Mouse (Mus musculus): ENCODE measurements around the gene Nmrk2. TPM values are rescaled to one million over a fixed set of nuclear protein-coding genes. Genes with fewer than 3 reads are reported as not detected.
"Not testable (repeated sequence)": the region's sequence is repeated elsewhere in the genome, so short reads cannot be mapped to it uniquely, and the experiment has no call there.

The Nmrk2 gene
- polyA plus RNA-seq, 1 experiment from 2014 or later, result not detected

DNA sequence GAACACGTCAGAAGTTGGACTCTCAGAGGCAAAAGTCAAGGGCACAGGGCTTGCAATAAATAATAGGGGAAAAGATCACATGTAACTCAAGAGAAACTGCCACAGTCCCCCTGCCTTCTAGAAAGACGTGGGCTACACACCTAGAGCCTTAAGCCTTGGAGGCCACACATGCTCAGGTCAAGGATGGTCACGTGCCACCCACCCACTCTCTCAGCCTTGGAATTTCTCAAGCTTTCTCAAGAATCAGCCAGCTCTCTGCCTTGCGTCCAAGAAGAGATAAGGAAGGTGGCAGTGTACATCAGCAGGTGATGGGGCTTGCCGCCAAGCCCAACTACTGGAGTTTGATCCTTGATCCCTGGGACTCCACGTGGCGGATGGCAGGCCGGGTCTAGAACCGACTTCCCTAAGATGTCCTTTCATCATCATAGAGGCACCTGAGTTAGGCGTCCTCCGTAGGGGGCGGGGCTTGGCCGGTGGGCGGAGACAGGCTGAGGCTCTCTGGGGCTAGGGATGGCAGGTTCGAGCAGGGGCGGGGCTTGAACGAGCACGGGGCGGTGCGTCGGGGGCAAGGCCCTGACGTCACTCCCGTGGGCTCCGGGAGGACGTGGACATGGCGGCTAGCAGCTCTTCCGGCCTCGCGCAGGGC, 30.9 kb upstream of the Nmrk2 start, which contains the start of gene Zfr2:
Gene Zfr2, plus strand, starts transcription at position 576 of the 646 bp plus-strand sequence.
- peak within 1 kb of the TSS; percentile 76 for H3K27ac ChIP-seq (ENCODE audit: low read depth)
- 5% methylated on average over 29 of the region's 29 CpGs for WGBS (ENCODE audit: insufficient replicate concordance)
- peak; percentile 95 for DNase-seq
- H3K4me1 ChIP-seq (ENCODE audit: insufficient read depth), result peaks cover 13% of the 10 kb centered on the region
- H3K9me3 ChIP-seq (ENCODE audit: low read length), result no peaks in the 10 kb centered on the region
- peak within 1 kb of the TSS; percentile 73 for H3K9ac ChIP-seq (replicated peaks)
- TF ChIP-seq EP300 (IDR thresholded peaks at IDR 0.05; ENCODE audit: low read depth), result no peak
- no peak for TF ChIP-seq CTCF (IDR thresholded peaks at IDR 0.05; ENCODE audit: low read depth)
- peaks cover 30% of the 10 kb centered on the region for H3K27me3 ChIP-seq (ENCODE audit: insufficient read depth, low read length)
- peak within 1 kb of the TSS; percentile 65 for H3K4me3 ChIP-seq (ENCODE audit: low read depth, low read length)
- peak within 1 kb of the TSS; percentile 89 for H3K4me2 ChIP-seq (ENCODE audit: low read depth, low read length)
- H3K36me3 ChIP-seq (replicated peaks; ENCODE audit: insufficient read depth, low read length), result no peaks in the 10 kb centered on the region
- peak; percentile 90 for ATAC-seq

DNA sequence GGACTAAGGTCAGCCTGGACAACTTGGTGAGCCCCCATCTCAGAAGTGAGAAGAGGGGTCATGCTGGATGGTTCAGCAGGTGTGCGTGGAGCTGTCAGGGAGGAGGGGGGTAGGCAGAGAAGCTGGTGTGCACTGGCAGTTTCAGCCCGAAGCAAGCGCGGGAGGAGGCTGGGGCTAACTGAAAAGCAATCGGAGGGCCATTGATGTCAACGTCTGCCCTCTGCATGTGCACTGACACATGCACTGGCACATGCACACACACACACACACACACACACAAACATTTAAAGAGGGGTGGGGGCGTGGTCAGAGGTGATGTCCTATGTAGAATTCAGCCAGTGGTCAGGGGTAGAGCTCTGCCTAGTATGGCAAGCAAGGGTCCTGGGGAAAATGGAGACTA, 29.6 kb upstream of the Nmrk2 start:
- no peak for TF ChIP-seq EP300 (IDR thresholded peaks at IDR 0.05; ENCODE audit: low read depth)
- no peak for TF ChIP-seq CTCF (IDR thresholded peaks at IDR 0.05; ENCODE audit: low read depth)
- H3K27me3 ChIP-seq (ENCODE audit: insufficient read depth, low read length), result peaks cover 30% of the 10 kb centered on the region

DNA sequence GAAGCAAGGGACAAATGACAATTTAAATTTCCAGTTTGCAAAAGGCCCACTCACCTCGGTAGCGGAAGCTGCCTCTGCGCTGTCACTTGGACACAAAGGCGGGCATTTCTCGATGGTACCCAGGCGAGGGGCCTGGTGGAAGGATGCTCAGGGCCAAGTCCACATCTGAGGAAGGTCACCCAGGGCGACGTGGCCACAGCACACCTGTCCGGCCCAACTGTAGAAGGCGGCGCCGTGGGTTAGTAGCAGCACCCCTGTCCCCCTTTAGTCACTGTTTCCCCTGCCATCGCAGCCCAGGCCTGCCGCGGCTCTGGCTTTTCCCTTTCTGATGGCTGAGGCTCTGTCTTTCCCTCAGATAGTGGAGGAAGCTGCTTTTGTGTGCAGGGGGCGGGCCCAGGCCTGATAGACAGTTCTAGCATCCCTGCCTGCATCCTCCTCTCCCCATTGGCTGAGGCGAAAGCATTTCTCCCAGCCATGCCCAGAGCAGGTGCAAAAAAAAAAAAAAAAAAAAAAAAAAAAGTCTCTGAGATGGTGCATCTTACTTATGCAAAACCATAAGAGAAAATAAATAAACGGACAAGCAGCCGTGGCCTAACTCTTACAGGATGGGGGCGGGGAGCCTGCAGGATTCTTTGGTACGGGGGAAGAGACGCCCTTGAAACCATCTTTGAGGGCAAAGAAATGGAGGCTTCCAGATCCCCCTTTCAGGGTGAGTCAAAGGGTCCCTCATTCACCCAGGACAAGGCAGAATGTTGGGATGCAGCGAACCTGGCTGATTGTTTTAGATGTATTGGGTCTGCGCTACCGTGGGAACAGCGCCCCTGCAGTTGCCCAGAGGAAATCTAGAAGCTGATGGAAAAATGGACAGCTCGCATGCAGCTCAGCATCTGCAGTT, 28.8 kb upstream of the Nmrk2 start, which contains the start of gene Atcay:
Gene Atcay, minus strand, starts transcription at position 396 of the 895 bp plus-strand sequence.
- H3K36me3 ChIP-seq (replicated peaks; ENCODE audit: insufficient read depth, low read length), result no peaks in the 10 kb centered on the region
- H3K4me3 ChIP-seq (ENCODE audit: low read depth, low read length), result no peak within 1 kb of the TSS
- no peak within 1 kb of the TSS for H3K9ac ChIP-seq (replicated peaks)
- ATAC-seq (no peak), DNase-seq (peak; percentile 22)
- H3K9me3 ChIP-seq (ENCODE audit: low read length), result no peaks in the 10 kb centered on the region
- H3K4me1 ChIP-seq (ENCODE audit: insufficient read depth), result peaks cover 13% of the 10 kb centered on the region
- no peak within 1 kb of the TSS for H3K27ac ChIP-seq (ENCODE audit: low read depth)
- 14% methylated on average over 27 of the region's 27 CpGs for WGBS (ENCODE audit: insufficient replicate concordance)
- TF ChIP-seq CTCF (IDR thresholded peaks at IDR 0.05; ENCODE audit: low read depth) (peak; percentile 60), EP300 (IDR thresholded peaks at IDR 0.05; ENCODE audit: low read depth) (no peak)
- no peak within 1 kb of the TSS for H3K4me2 ChIP-seq (ENCODE audit: low read depth, low read length)
- H3K27me3 ChIP-seq (ENCODE audit: insufficient read depth, low read length), result peaks cover 30% of the 10 kb centered on the region

More for the DNA sequence above, 29.6 kb upstream of the Nmrk2 start:
- DNase-seq, result no peak
- peaks cover 13% of the 10 kb centered on the region for H3K4me1 ChIP-seq (ENCODE audit: insufficient read depth)
- WGBS (ENCODE audit: insufficient replicate concordance), result 53% methylated on average over 7 of the region's 7 CpGs
- no peak overlapping the region for H3K27ac ChIP-seq (ENCODE audit: low read depth)
- no peaks in the 10 kb centered on the region for H3K36me3 ChIP-seq (replicated peaks; ENCODE audit: insufficient read depth, low read length)
- no peak overlapping the region for H3K4me3 ChIP-seq (ENCODE audit: low read depth, low read length)
- H3K4me2 ChIP-seq (ENCODE audit: low read depth, low read length), result no peak overlapping the region
- no peaks in the 10 kb centered on the region for H3K9me3 ChIP-seq (ENCODE audit: low read length)
- no peak overlapping the region for H3K9ac ChIP-seq (replicated peaks)
- ATAC-seq, result no peak

GRCm38 (mm10) chr10:81229735-81230437, 28.0 kb upstream of the Nmrk2 start:
- ATAC-seq (no peak), DNase-seq (no peak)
- Histone ChIP-seq H3K4me1 (ENCODE audit: insufficient read depth) (peaks cover 13% of the 10 kb centered on the region), H3K9ac (replicated peaks) (no peak overlapping the region), H3K27ac (ENCODE audit: low read depth) (no peak overlapping the region), H3K9me3 (ENCODE audit: low read length) (no peaks in the 10 kb centered on the region), H3K27me3 (ENCODE audit: insufficient read depth, low read length) (peaks cover 30% of the 10 kb centered on the region), H3K36me3 (replicated peaks; ENCODE audit: insufficient read depth, low read length) (no peaks in the 10 kb centered on the region), H3K4me2 (ENCODE audit: low read depth, low read length) (no peak overlapping the region), H3K4me3 (ENCODE audit: low read depth, low read length) (no peak overlapping the region)
- TF ChIP-seq EP300 (IDR thresholded peaks at IDR 0.05; ENCODE audit: low read depth), result no peak
- TF ChIP-seq CTCF (IDR thresholded peaks at IDR 0.05; ENCODE audit: low read depth), result no peak
- WGBS (ENCODE audit: insufficient replicate concordance), result 11% methylated on average over 20 of the region's 20 CpGs

- H3K36me3 ChIP-seq (replicated peaks; ENCODE audit: insufficient read depth, low read length), result not testable (repeated sequence)
These were observed 21.9 kb upstream of the Nmrk2 start for GRCm38 (mm10) chr10:81223731-81224130.

More at GRCm38 (mm10) chr10:81223731-81224130, 21.9 kb upstream of the Nmrk2 start:
- not testable (repeated sequence) for H3K27ac ChIP-seq (ENCODE audit: low read depth); H3K4me3 ChIP-seq (ENCODE audit: low read depth, low read length); H3K27me3 ChIP-seq (ENCODE audit: insufficient read depth, low read length); ATAC-seq; H3K4me2 ChIP-seq (ENCODE audit: low read depth, low read length); H3K4me1 ChIP-seq (ENCODE audit: insufficient read depth); DNase-seq; H3K9ac ChIP-seq (replicated peaks); H3K9me3 ChIP-seq (ENCODE audit: low read length)
- WGBS (ENCODE audit: insufficient replicate concordance), result 60% methylated on average over 2 of the region's 2 CpGs
